Mouse (Mus musculus): ENCODE measurements at regions not wholly inside any gene's neighbourhood (a gene's known extent, or its start where the extent isn't known, plus 50 kb on each side); places are given as distances from the start of the nearest gene placed in this dataset.
"Not testable (repeated sequence)": the region's sequence is repeated elsewhere in the genome, so short reads cannot be mapped to it uniquely, and the experiment has no call there.

DNA sequence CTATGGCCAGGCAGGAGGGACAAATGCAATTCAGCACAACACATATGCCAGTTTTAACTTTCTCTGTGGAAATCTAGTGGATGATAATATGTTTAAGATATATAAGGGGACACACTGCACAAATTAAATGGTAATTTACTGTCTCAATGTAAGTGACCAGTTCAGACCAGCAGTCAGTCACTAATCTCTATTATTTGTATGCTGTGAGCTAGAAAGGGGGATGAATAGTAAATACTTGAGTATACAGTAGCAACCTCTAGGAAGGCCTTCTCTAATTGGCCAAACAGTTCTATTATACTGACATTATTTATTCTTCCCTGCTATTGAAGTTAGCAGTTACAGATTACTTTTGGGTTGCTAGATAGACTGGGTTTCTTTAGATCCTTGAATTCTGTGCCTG, 391.2 kb downstream of the Fign start:
- DNase-seq (ENCODE audit: low spot score) = no peak

- no peak for DNase-seq (ENCODE audit: low spot score)
Observed at GRCm38 (mm10) chr2:63706183-63706582, 391.7 kb downstream of the Fign start.

DNA sequence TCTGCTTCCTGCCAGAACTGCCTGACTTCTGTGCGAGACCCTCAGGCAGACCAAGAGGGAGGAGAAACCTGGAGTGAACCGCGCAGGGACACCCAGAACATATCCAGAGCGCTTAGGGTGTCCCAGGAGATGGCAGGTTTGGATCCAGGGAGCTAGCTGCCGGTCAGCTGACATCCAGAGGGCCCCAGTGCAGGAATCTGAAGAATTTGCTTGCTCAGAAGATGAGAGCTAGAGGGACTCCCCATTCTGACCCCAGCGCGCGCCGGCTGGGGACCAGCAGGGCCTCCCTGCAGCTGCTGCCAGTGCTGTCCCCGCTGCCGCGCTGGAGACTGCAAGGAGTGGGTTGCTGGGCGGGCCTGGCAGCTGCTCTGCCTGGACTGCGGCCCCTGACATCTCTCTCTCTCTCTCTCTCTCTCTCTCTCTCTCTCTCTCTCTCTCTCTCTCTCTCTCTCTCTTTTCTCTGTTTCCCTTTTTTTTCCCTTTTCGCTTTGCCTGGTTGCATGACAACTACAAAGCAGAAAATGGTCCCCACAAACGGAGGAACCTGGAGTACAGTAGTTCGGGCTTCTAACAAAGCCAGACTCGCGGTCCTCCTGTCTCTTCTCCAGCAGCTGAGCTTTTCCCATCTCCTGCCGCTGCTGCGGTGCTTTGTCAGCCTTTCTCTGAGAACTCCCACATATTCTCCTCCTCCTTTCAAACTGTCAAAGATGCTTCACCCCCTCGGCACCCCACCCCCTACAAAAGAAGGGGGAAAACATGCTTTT, 395.3 kb downstream of the Fign start:
- no peak for DNase-seq (ENCODE audit: low spot score)

- no peak for DNase-seq (ENCODE audit: low spot score)
Observed at GRCm38 (mm10) chr2:63701861-63702260, 396.0 kb downstream of the Fign start.

GRCm38 (mm10) chr2:63700255-63700654, 397.6 kb downstream of the Fign start:
- peak; percentile 67 for DNase-seq (ENCODE audit: low spot score)

DNA sequence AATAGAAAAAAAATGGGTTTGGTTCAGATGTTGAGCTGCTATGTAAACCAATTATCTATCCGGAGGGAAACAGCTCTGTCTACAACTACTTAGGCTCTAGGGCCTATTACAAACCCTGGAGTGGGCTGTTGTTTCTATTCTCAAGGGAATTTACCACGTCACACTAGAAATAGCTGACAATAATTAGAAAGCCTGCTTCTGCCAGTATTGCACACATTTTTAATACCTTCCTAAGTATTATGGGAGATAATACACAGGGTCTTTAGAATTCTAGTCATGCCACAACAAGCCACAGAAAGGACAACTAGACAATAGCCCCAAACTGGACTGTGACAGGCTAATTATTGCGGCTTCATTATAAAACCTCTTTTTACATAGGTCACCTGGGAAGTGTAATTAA, 428.1 kb downstream of the Fign start:
- DNase-seq (ENCODE audit: low spot score) = no peak

DNA sequence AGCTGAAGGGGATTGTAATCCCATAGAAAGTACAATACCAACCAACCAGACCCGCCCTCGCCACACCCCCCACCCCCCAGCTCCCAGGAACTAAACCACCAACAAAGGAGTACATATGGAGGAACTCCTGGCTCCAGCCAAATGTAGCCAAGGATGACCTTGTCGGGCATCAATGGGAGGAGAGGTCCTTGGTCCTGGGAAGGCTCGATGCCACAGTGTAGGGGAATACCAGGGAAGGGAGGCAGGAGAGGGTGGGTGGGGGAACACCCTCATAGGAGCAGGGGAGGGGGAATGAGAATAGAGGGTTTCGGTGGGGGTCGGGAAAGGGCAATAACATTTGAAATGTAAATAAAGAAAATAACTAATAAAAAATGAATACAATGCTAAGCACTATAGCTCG, 429.1 kb downstream of the Fign start:
- no peak for DNase-seq (ENCODE audit: low spot score)

GRCm38 (mm10) chr2:63659947-63660346, 437.9 kb downstream of the Fign start:
- not testable (repeated sequence) for DNase-seq (ENCODE audit: low spot score)
